Mouse (Mus musculus): ENCODE data around the gene Tle4.
"Not testable (repeated sequence)": the region's sequence is repeated elsewhere in the genome, so short reads cannot be mapped to it uniquely, and the experiment has no call there.

The Tle4 gene

GRCm38 (mm10) chr19:14597917-14598689, at the start of gene Tle4:
Gene Tle4 (minus strand): TSS chr19:14598051.
- DNase-seq: peak; percentile 100

DNA sequence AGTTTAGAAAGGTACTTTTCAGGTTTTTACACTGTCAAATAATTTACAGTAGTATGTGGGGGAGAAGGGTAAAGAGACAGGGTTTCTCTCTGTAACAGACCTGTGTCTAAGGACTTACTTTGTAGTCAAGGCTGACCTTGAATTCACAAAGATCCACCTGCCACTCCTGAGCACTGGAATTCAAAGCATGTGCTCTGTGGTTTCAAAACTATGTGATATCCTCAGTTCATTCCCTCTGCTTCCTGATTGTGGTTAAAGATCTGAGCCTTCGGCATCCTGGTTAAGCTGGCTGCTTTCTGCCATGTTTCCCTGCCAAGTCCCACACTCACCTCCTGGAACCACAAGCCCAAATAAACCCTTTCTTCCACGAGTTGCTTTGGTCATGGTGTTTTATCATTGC, 47.8 kb upstream of the Tle4 start:
- DNase-seq: no peak

DNA sequence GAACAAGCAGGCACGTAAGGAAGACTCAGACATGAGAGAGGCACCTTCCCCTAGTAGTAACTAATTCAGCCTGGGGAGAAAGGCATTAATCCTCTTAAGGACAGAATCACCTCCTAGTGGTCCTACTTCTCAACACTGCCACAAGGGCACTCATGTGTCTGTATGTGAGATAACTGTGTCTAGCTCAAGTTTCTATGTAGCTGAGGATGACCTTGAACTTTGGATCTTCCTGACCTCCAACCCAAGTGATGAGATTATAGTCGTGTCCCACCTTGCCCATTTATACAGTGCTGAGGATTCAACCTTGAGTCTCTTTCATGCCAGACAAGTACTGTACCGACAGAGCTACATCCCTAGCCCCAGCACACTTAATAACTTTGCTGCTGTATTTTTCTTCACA, 46.9 kb upstream of the Tle4 start:
- DNase-seq: no peak

DNA sequence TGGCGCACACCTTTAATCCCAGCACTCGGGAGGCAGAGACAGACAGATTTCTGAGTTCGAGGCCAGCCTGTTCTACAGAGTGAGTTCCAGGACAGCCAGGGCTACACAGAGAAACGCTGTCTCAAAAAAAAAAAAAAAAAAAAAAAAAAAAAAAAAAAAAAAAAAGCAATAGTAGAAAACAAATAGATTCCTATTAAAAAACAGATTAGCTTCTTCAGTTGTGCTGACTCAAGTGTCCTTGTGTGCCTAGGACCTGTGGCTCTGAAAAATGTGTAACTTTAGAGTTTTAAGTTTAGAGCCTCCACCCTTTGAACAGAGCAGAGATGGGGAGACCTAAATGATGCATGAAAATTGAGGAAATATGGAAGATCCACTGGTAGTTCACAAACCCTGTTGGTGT, 45.2 kb upstream of the Tle4 start:
- DNase-seq: not testable (repeated sequence)

DNA sequence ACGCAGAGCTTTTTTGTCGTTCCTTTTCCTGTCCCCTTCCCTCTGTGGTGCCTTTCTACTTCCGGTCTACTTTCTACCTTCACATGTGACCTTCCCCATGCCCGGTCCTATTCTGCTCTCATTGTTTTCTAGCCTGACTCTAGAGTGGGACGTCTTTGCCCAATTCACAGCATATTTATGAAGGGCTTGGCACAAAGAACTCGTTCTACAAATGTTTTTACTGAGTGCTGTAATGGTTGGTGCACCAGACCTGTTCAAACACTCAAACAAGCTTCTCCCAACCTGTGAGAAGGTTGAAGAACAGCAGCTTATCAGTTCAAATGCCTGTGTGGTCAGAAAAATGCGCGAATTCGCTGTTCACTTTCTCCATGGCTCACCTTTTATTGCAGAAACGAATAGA, 44.8 kb upstream of the Tle4 start:
- no peak for DNase-seq

DNA sequence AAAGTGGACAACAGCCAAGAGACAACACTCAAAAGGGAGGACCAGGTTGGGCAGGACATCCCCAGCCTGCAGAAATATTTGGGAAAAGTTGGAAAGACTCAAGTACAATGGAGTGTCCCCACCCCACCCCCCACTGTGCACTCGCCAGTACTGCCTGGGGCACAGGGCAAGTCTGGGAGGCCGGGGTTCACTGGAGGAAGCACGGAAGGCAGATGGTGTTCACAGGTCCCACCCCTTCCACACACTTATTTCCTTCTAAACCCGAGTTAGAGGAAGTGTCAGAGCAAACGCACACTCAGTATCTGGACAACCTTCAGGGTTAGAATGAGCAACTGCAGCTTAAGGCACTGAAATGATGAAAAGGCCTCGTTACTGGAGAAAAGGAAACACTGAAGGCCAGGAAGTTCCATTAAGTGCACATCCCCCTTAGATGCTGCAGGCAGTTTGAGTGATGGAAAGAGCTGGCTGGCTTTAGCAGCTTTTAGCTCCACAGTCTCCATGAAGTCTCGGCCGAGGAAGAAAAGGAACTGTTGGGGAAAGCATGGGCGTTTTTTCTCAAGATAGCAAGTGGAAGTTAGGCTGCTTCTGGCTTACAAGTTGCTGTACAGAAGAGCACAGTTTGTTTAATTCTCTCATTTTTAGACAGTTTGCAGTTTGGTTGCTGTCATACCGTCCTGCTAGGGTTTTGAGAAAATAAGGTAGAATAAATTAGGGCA, 37.5 kb upstream of the Tle4 start:
- DNase-seq: peak; percentile 15

DNA sequence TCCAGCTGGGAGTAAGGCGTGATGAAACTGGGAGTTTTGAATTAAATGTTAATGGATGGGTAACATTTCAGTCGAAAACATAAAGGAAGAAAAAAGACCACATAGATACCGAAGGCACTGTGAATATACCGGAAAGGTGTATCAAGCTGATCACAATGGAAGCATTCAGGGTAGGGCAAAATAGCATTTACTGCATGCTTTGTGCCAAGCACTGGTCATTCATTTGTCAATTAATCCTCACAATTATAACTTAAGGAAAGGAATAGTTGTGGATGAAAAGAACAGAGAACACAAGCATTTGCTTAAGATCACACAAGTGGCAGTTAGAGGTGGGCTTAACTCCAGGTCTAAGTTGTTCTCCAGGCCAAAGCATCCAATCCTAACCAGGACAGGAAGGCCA, 25.5 kb upstream of the Tle4 start:
- DNase-seq: no peak

- DNase-seq: no peak
Measured at GRCm38 (mm10) chr19:14620534-14620933, 22.7 kb upstream of the Tle4 start.

DNA sequence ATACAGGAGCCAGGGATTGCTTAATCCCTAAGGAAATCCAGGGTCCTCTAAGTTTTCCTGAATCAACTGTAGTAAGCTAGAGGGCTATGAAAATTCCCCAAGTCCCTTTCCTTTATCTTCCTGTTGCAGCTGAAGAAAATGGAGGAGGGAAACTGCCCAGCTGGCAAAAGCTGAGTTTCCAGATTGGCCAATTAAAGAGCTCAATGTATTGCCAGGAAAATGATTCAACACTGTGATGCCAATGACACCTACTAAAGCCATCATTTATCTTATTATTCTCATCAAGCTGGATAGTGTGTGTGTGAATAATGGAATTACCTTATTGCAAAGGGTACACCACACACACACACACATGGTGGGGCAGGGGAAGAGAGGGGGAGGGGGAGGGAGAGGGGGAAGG, 22.0 kb upstream of the Tle4 start:
- DNase-seq: no peak

DNA sequence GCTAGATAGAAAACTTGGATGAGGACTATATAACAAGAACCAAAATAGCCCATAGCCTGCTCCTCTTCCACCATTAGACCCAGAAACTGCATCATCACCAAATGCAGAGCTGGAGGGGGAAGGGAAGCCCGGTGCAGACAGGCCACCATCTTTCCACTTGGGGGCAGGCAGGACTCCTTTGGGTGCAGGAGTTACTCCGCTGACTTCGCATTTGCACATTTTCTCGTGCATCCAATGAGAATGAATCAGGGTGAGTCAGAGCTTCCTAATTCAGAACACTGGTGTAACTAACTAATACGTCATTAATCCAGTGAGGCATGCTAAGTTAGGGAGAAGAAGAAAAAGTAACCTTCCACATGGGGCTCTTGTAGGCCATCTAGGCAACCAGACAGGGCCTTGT, 17.0 kb upstream of the Tle4 start:
- no peak for DNase-seq

DNA sequence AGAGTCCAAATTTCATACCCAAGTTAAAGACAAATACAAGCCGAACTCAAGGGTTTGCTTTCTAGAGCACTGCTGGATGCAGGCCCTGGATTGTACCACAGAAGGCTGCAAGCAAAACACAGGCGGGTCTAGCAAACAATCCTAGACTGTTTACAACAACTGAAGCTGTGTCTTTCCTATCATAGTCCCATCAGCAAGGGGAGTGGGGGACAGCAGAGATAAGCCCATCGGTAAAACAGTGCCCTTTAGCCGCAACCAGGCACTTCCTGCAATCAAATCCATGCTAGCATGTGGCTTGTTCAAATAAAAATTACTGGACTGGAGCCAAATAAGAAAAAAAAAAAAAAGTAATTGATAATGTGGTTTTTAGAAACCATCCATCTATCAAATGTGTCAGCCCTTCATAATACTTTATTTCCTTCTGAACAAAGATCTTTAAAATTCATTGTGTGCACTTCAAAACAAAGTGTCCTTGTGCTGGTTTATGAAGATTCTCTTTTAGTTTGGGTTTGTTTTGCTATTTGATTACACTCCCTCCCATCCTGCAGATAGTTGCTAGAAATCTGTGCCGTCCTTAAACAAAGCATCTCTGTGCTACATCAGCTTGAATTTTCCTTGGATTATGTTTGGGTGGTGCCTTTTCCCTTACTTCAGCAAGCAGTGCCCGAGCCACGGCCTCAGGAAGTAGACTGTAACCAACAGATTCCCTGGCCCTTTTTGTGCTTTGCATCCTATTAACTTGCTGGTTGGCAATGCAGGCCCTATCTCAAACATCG, 12.9 kb upstream of the Tle4 start:
- no peak for DNase-seq

- DNase-seq: no peak
Measured at GRCm38 (mm10) chr19:14600841-14601240, 3.0 kb upstream of the Tle4 start.

- no peak for DNase-seq
Measured at GRCm38 (mm10) chr19:14600354-14600753, 2.5 kb upstream of the Tle4 start.

GRCm38 (mm10) chr19:14599851-14600251, 2.0 kb upstream of the Tle4 start:
- DNase-seq: no peak

DNA sequence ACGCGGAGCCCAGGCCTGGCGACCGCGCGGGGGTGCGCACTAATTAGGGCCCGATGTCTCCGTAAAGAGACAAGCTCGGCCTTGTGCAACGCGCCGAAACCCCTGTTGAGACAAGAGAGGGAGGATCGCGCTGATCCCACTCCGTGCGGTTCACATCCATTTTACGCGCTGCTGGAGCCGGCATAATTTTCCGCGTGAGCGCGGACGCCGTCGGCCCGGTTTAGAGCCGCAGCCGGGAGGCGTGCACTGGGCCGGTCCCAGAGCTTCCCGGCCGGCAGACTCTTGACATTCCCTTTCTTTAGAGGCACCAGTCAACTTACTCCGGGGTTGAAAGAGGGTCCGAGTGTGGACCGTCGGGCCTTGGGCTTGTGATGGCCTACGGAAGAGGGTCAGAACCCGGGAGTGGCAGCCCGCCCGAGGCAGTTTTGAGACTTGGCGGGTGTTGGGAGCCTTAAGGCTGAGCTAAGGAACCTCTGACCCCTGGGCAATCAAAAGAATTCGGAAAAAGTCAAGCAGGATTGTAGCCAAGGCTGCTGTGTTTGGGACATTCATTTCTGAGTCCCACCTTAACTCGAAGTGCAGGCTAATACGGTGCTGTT, 938 bp upstream of the Tle4 start:
- DNase-seq: no peak

GRCm38 (mm10) chr19:14596941-14597916, 622 bp downstream of the Tle4 start:
- DNase-seq: peak; percentile 82

GRCm38 (mm10) chr19:14596358-14596940, 1.4 kb downstream of the Tle4 start:
- DNase-seq: no peak

DNA sequence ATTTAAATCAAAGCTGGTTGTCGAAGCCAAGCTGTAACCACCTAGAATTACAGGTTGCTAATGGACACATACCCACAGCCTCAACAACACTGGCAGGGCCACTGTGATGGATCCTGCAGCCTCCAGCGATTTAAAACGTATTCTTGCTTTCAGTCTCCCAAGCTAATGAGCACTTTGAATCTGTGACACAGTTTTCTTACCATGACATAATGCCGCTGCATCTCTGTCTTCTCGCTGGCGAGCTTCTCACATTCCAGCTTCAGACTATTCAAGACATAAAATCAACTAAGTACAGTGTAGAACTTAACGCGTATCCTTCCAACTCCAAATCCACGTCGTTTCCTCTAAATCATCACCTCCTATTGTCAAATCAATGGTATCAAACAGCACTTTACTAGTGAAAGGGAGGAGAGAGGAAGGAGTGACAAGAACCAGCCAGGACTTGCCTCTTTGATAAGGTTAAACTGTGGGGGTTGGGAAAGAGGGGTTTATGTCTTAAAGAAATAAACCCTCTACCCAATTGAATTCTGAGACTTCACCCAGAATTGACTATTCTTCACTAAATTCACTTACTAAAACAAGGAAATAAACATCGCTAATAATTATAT, 2.4 kb downstream of the Tle4 start:
- peak; percentile 60 for DNase-seq

- no peak for DNase-seq
Measured at GRCm38 (mm10) chr19:14594537-14594936, 3.3 kb downstream of the Tle4 start.

DNA sequence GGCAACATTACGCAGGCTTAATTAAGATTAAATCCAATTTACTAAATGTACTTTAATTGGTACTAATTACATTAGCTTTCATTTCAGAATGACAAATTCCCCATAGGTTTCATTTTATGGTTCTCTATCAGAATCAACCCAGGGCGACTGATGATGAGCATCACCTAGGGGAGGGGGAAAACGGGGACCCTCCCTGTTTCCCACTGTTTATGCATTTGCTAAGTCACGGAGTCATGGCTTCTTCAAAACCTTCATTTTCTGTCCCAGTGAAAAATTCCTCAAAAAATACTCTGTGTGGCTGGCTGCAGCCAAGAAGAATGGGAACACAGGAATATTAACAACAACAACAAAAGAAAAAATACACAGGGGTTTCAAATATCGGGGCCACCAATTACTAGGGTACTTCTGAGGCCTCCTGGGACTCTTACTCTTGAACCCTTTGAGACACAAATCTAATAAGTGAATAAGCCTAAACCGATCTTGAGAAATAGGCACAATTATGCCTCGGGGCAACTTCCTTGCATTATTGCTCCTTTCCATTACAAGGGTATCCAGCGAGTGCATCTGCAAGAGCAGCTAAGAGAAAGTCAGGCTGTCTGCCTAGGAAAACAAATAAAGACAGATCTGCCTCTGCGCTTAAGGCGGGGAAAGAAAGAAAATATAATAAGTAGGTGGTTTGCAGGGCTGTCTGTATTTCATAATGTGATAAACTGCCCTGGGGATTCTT, 5.9 kb downstream of the Tle4 start:
- DNase-seq: peak; percentile 55
